Mouse (Mus musculus) frontal cortex, postnatal 36 days (tissue): Measurements from ENCODE around the gene Trmt1l.
"Not testable (repeated sequence)": the region's sequence is repeated elsewhere in the genome, so short reads cannot be mapped to it uniquely, and the experiment has no call there.

Source experiments
- DNase-seq, 2 experiments: peaks; one replicate each; pipeline ENCODE4 v3.0.0; 2022; ENCODE audit warnings: low spot score in 2 of 2

The Trmt1l gene

GRCm38 (mm10) chr1:151428263-151429221 lies at the start of gene Trmt1l, which contains the start of gene Swt1:
Trmt1l (plus strand) TSS chr1:151428542.
Swt1 (minus strand) TSS chr1:151428455.
- peak; percentile 99 to 100 for DNase-seq

GRCm38 (mm10) chr1:151390029-151390428 lies 38.3 kb upstream of the Trmt1l start:
- no peak for DNase-seq

DNA sequence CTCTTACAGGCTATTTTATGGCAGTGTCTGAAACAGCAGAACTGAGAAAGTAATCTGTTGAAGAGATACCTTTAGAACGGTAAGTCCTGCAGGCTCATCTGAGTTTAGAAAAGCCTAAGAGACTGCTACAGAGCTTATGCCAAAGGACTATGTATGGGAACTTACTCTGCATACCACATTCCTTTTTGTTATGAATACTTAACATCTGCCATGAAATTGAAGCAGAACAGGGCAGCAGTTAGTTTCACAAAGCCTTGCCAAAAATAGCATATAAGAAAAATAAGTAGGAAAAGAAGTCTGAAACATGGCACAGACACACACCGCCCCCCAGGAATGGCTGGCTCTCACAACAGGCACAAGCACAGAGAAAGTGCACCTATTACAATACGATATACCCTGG lies 18.5 kb upstream of the Trmt1l start:
- no peak for DNase-seq

- DNase-seq, result no peak
These were observed 6.2 kb upstream of the Trmt1l start for GRCm38 (mm10) chr1:151422178-151422577.

- no peak for DNase-seq
These were observed 1.3 kb upstream of the Trmt1l start for GRCm38 (mm10) chr1:151426947-151427600.

DNA sequence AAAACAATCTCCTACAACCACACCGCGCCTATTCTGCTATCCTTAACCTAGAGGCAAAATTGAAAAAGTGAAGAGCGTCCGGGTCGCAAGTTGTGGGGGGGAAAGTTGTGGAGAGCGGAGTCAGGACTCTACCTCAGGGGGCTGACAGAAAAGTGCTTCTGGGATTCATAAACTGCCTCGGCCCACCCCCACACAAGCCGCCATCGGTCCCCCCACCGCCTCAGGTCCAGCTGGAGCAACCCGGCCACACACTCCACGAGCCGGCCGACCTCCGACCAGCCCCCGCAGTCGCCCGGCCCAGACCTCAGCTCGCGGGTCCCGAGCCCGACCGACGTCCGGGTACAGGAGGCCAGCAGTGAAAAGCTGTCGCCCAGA lies 467 bp upstream of the Trmt1l start:
- no peak for DNase-seq

- no peak for DNase-seq
These were observed 974 bp downstream of the Trmt1l start for GRCm38 (mm10) chr1:151429316-151429715.

- DNase-seq, result no peak
These were observed 7.1 kb downstream of the Trmt1l start for GRCm38 (mm10) chr1:151435431-151435830.

- DNase-seq, result no peak
These were observed 21.5 kb downstream of the Trmt1l start for GRCm38 (mm10) chr1:151449866-151450265.

- no peak for DNase-seq
These were observed 22.5 kb downstream of the Trmt1l start for GRCm38 (mm10) chr1:151450851-151451250.

DNA sequence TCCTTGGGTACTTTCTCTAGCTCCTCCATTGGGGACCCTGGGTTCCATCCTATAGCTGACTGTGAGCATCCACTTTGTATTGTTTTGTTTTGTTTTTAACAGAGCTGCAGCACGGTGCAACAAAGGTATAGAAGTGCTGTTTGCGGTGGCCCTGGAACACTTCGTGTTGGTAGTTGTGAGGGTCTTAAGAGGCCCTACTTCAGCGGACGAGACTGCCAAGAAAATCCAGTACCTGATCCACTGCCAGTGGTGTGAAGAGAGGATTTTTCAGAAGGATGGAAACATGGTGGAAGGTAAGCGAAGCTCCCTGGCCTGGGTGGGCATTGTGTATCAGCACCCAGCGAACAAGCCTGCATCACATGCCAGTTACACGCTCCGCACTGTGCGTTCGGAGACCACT lies 23.6 kb downstream of the Trmt1l start:
- no peak for DNase-seq

DNA sequence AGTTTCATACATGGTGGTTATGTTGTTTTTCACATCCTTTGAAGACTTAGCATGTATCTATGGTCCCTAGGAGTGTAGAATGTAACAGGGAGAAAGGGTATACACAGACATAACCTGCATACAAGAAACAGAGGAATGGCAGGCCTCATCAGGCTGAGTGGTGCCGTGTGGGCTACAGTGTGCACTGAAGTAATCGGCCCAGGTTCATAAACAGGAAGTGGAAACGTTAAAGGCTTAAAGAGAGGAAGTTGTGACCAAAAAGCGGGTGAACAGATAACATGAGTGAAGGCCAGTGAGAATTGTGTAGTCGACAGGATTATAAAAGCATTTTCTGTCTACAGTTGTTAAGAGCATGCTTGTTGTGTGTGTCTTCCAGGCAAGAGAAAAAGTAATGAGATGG lies 28.7 kb downstream of the Trmt1l start:
- no peak for DNase-seq

- no peak for DNase-seq
These were observed 32.9 kb downstream of the Trmt1l start for GRCm38 (mm10) chr1:151461265-151461664.

DNA sequence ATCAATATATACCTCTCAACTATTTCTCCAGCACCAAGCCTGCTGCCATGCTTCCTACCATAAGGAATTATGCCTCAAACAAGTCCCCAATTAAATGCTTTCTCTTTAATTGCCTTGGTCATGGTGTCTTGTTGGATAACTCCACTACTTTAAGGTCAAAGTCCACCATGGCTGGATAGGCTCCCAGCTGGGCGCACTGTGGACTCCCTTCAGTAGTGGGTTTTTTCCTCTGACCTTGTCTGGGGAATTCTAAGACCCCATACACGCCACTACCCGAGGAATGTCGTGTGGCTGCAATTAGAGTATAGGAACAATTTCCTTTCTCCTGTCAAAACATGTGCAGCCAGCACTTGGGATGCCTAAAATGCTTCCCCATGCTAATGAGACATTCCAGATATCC lies 36.6 kb downstream of the Trmt1l start:
- no peak for DNase-seq

DNA sequence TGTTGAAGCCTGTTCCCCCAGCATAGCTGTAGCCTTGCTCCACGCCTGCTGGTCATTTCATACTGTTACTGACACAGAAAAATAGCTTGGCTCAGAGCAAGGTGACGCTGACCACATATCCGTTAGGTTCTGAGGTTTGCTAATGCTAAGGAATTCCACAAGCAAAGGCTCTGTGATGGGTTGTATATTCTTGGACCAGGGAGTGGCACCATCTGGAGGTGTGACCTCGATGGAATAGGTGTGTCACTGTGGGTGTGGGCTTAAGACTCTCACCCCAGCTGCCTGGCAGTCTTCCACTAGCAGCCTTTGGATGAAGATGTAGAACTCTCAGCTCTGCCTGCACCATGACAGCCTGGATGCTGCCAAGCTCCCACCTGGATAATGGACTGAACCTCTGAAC lies 38.2 kb downstream of the Trmt1l start:
- no peak for DNase-seq

- no peak for DNase-seq
These were observed 43.1 kb downstream of the Trmt1l start for GRCm38 (mm10) chr1:151471429-151471828.

GRCm38 (mm10) chr1:151472386-151472785 lies 44.0 kb downstream of the Trmt1l start:
- not testable (repeated sequence) for DNase-seq

- no peak for DNase-seq
These were observed 54.2 kb downstream of the Trmt1l start for GRCm38 (mm10) chr1:151482497-151482896.

- DNase-seq, result peak in 1 of 2 experiments; percentile 17
These were observed 55.2 kb downstream of the Trmt1l start for GRCm38 (mm10) chr1:151483568-151483967.

DNA sequence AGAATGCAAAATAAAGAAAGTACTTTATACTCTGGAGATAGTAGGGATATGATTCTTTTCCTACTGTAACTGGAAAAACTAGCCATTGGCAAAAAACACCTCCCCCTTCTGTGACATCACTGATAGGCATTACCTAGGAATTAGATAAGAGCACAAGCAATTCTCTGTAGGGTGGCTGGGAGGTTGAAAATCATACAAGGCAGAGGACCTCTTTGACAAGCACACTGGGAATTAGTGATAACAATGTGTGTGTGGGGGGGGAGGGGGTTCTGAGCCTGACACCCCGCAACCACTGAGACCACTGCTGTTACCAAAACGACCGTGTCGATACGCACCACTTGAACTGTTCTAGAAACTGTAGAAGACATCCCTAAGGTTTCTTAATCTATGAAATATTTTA lies 56.4 kb downstream of the Trmt1l start:
- no peak for DNase-seq

- DNase-seq, result no peak
These were observed 61.5 kb downstream of the Trmt1l start for GRCm38 (mm10) chr1:151489806-151490205.

DNA sequence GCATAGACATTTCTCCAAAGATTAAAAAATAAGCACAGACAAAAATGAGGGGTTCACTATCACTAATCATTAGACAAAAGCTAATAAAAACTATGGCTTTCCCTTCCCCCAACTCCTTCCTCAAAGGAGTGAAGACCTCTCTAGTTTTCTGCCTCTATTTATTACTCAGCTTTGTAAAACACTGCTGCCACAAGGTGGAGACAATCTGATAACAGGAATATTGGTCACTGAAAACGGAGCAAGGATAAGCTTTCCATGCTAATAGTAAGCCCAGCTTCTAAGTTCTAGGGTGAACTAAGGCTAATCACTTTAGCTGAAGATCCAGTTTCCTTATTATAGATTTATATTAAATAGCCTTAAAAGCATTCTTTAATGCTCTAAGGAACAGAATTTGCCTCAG lies 64.1 kb downstream of the Trmt1l start:
- DNase-seq, result no peak

DNA sequence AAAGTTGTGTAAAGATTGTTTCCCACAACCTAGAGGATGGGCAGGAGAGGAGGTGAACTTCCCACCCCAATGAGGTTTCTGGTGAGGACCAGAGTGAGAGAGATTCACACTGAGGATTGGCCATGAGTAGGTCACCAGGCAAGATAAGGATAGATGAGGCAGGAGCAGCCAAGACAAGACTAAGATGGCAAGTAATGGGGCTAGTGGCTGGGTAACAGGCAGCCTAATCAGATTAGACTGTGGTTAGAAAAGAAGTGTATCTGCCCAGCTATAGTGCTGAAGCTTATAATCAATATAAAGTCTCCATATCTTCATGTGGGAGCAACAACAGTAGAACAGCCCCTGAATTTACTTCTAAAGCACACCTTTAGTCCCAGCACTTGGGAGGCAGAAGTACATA lies 65.5 kb downstream of the Trmt1l start:
- no peak for DNase-seq
